Mouse (Mus musculus) hindbrain, embryonic 11.5 days (tissue): ENCODE results near the gene Myh11. TPM values are rescaled to one million over a fixed set of nuclear protein-coding genes. Genes with fewer than 3 reads are reported as not detected.

Source experiments
- ATAC-seq: fragments of 200-750 bp; cut with Nextera tagmentation; 2 replicates; pipeline ENCODE4 v1.8.0; 2017; ENCODE audit warnings: mild to moderate bottlenecking, moderate TSS enrichment, moderate library complexity; ENCODE audit not compliant: low FRiP score
- DNase-seq: peaks from one replicate; pipeline ENCODE4 v3.0.0-alpha.2; 2015; ENCODE audit warnings: low spot score
- H3K27ac ChIP-seq: fragments of 300-500 bp; sonication (generic); 2 replicates; pipeline ENCODE4 v1.5.1; 2014; ENCODE audit warnings: mild to moderate bottlenecking, low read depth, low read length
- H3K27me3 ChIP-seq: fragments of 300-500 bp; sonication (generic); 2 replicates; pipeline ENCODE4 v1.6.1; 2014; ENCODE audit warnings: mild to moderate bottlenecking, low read length, moderate library complexity, mixed read lengths; ENCODE audit not compliant: control insufficient read depth, insufficient read depth
- H3K36me3 ChIP-seq: fragments of 300-500 bp; sonication (generic); 2 replicates; pipeline ENCODE4 v1.6.1; 2014; ENCODE audit warnings: mild to moderate bottlenecking, low read length, moderate library complexity, mixed read lengths; ENCODE audit not compliant: control insufficient read depth, insufficient read depth
- H3K4me1 ChIP-seq: fragments of 300-500 bp; sonication (generic); replicated peaks from 2 replicates; pipeline ENCODE4 v1.6.1; 2014; ENCODE audit warnings: low read length, mixed read lengths; ENCODE audit not compliant: control insufficient read depth, insufficient read depth
- H3K4me2 ChIP-seq: fragments of 300-500 bp; sonication (generic); replicated peaks from 2 replicates; pipeline ENCODE4 v1.6.1; 2014; ENCODE audit warnings: mild to moderate bottlenecking, low read depth, low read length
- H3K4me3 ChIP-seq: fragments of 300-500 bp; sonication (generic); 2 replicates; pipeline ENCODE4 v1.5.1; 2014; ENCODE audit warnings: low read depth, low read length
- H3K9ac ChIP-seq: fragments of 300-500 bp; sonication (generic); 2 replicates; pipeline ENCODE4 v1.6.1; 2014; ENCODE audit warnings: low read depth, low read length
- H3K9me3 ChIP-seq: fragments of 300-500 bp; sonication (generic); 2 replicates; pipeline ENCODE4 v1.6.1; 2016; ENCODE audit warnings: low read length; ENCODE audit not compliant: control insufficient read depth
- microRNA counts: library from miRNA; unstranded; fragments of <30 nt; microRNA quantifications from one replicate; lab custom pipeline; 2015
- polyA plus RNA-seq: library from polyadenylated mRNA; unstranded; fragments of >200 nt; fragmentation: Nextera tagmentation; extraction: Ambion mirVana; gene quantifications from 2 replicates; pipeline ENCODE4 v1.2.1, GENCODE M21; 2014

The Myh11 gene
- polyA plus RNA-seq, 1 experiment from 2014 or later, result 0.26 TPM

DNA sequence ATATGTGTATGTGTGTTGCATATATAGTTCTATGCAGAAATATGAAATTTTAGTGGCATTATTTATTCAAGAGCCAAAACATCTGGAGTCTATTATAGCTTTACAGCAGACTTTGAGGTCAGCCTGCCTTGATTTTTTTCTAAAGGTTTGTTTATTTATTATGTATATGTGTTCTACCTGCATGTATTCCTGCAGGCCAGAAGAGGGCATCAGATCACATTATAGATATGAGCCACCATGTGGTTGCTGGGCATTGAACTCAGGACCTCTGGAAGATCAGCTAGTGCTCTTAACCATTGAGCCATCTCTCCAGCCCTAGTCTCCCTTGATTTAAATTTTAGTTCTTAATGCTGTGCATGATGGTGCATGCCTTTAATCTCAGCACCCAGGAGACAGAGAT is 143.5 kb downstream of the Myh11 start:
- Histone ChIP-seq H3K9me3 (no peaks in the 10 kb centered on the region), H3K4me1 (no peaks in the 10 kb centered on the region), H3K4me2 (no peak overlapping the region), H3K27ac (no peak overlapping the region), H3K9ac (no peak overlapping the region), H3K36me3 (no peaks in the 10 kb centered on the region; the same call in 1 of the 2 replicates), H3K27me3 (no peaks in the 10 kb centered on the region), H3K4me3 (no peak overlapping the region)
- ATAC-seq, result no peak
- DNase-seq, result no peak

MicroRNAs encoded within 50 kb of the gene (microRNA counts, 519-probe panel; counts per million panel counts)
- 4,824 counts per million, percentile 61 among the panel's probes with 10 or more counts for microRNA mmu-miR-484 (lab: Ali Mortazavi, UCI)

Other genes with a start within 250 kb of the Myh11 start
- gene Nde1, start 128.1 kb downstream of the Myh11 start, polyA plus RNA-seq, result 144 and 148 TPM in 2 replicates
- 18.1 and 24.2 TPM in 2 replicates for gene Marf1, start 128.0 kb downstream of the Myh11 start, polyA plus RNA-seq
- gene Fopnl, start 26.0 kb upstream of the Myh11 start, polyA plus RNA-seq, result 181 and 187 TPM in 2 replicates
- gene Abcc1, start 70.2 kb upstream of the Myh11 start, polyA plus RNA-seq, result 6.1 TPM in 2 replicates